Mouse (Mus musculus) splenic B cell, adult 2 months (primary cell): ENCODE results near the gene Gm5089.
"Not testable (repeated sequence)": the region's sequence is repeated elsewhere in the genome, so short reads cannot be mapped to it uniquely, and the experiment has no call there.

Experiments
- DNase-seq: peaks from one replicate; pipeline ENCODE4 v3.0.0-alpha.2; 2011; ENCODE audit warnings: low read depth, low spot score
- H3K27me3 ChIP-seq: 2 replicates; pipeline ENCODE4 v1.6.1; 2012; ENCODE audit warnings: mild to moderate bottlenecking, low read length, moderate library complexity, mixed read lengths; ENCODE audit not compliant: control insufficient read depth, poor library complexity, insufficient read depth, severe bottlenecking
- H3K36me3 ChIP-seq: 2 replicates; pipeline ENCODE4 v1.6.1; 2012; ENCODE audit warnings: mild to moderate bottlenecking, low read length, moderate library complexity, mixed read lengths; ENCODE audit not compliant: control insufficient read depth, poor library complexity, insufficient read depth, severe bottlenecking

The Gm5089 gene

GRCm38 (mm10) chr14:122472647-122473046, 21.7 kb upstream of the Gm5089 start:
- Histone ChIP-seq H3K27me3 (peaks cover 8% of the 10 kb centered on the region; the same call in 1 of the 2 replicates), H3K36me3 (no peaks in the 10 kb centered on the region)
- DNase-seq = no peak

- H3K27me3 ChIP-seq = peaks cover 8% of the 10 kb centered on the region; the same call in 1 of the 2 replicates
- DNase-seq = no peak
Observed at GRCm38 (mm10) chr14:122472161-122472560, 21.2 kb upstream of the Gm5089 start.

GRCm38 (mm10) chr14:122471449-122472085, 20.7 kb upstream of the Gm5089 start:
- Histone ChIP-seq H3K27me3 (peaks cover 10% of the 10 kb centered on the region; the same call in 1 of the 2 replicates), H3K36me3 (no peaks in the 10 kb centered on the region)
- DNase-seq = no peak

More at GRCm38 (mm10) chr14:122472161-122472560, 21.2 kb upstream of the Gm5089 start:
- H3K36me3 ChIP-seq = no peaks in the 10 kb centered on the region

GRCm38 (mm10) chr14:122468971-122469755, 18.2 kb upstream of the Gm5089 start:
- Histone ChIP-seq H3K36me3 (no peaks in the 10 kb centered on the region), H3K27me3 (peaks cover 7% of the 10 kb centered on the region; the same call in 1 of the 2 replicates)
- no peak for DNase-seq

- Histone ChIP-seq H3K27me3 (peaks cover 2% of the 10 kb centered on the region; the same call in 1 of the 2 replicates), H3K36me3 (no peaks in the 10 kb centered on the region)
- DNase-seq = no peak
Observed at GRCm38 (mm10) chr14:122467926-122468841, 17.3 kb upstream of the Gm5089 start.

GRCm38 (mm10) chr14:122466756-122467362, 15.9 kb upstream of the Gm5089 start:
- H3K27me3 ChIP-seq = peaks cover 2% of the 10 kb centered on the region
- DNase-seq = no peak

DNA sequence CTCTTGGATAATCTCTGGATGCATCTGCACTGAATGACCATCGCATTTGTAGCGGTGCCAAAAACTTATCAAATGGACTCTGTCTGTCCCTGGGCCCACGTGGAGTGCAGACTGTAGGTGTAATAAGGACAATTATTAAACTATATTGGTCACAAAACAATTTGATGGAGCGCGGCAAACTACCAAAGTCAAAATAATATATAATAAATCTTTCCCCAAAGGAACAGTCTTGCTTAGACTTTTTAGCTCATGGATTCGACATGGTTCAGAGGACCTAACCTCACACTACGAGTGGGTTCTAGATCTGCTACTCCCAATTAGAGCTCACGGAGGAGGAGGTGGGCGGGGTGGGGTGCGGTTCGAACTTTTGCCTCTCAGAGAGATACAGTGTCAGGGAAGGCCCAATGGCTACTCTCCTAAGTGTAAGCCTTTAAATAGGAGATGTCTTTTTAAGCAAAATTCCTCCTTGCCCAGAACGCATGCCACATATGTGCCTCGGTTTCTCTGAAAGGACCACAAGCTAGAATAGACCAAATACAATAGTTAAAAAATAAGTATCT, 15.1 kb upstream of the Gm5089 start:
- Histone ChIP-seq H3K27me3 (peaks cover 2% of the 10 kb centered on the region), H3K36me3 (no peaks in the 10 kb centered on the region)
- no peak for DNase-seq

More at GRCm38 (mm10) chr14:122466756-122467362, 15.9 kb upstream of the Gm5089 start:
- no peaks in the 10 kb centered on the region for H3K36me3 ChIP-seq

DNA sequence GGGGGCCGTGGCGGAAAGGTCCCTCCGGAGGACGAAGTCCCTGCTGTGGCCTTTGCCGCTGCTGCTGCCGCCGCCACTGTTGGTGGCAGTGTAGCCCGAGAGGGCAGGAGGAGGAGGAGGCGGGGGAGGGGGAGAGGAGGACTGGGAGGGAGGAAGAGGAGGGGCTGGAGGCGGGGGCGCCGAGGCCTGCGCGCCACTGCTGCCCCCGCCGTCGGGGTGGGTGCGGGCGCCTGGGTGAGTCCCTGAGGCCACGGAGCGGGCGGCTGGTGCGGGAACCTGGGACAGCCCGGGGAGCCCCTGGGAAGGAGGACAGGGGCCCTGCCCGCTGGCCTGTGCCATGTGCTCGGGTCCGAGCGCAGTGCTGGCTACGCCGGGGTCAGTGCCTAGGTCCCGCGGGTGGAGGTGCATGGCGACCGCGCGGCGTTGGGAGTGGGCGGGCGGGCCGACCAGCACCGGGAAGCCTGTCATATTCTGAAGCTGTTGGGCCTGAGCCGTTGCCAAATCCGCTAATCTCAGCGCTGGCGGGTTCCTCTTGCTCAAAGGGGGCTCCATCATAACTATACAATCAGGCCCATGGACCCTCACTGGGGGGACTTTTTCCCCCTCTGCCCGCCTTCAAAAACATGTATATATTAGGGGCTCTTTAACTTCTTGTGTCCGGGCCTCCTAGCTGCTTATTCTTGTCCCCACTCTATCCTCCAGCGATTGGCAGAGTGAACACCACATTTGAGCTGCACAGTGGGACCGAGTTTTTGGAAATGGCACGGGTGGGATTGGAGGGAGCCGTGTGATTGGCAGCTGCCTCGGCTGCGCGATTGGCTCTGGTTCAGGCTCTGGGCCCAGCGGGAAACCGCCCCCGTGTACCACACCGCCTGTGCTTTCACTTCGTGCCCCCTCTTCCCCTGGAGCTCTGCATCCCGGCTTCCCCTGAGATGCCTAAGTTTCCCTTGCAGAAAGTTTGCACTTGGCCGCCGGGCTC, 14.1 kb upstream of the Gm5089 start, which contains the start of gene Zic5:
Zic5 (minus strand) TSS at position 915 of the 979 bp plus-strand sequence.
- DNase-seq = no peak
- H3K36me3 ChIP-seq = no peaks in the 10 kb centered on the region

GRCm38 (mm10) chr14:122464351-122464762, 13.4 kb upstream of the Gm5089 start:
- H3K27me3 ChIP-seq = peaks cover 4% of the 10 kb centered on the region
- H3K36me3 ChIP-seq = no peaks in the 10 kb centered on the region
- no peak for DNase-seq

More for the DNA sequence above, 14.1 kb upstream of the Gm5089 start, which contains the start of gene Zic5:
- H3K27me3 ChIP-seq = peaks cover 4% of the 10 kb centered on the region

GRCm38 (mm10) chr14:122463734-122464341, 12.9 kb upstream of the Gm5089 start:
- not testable (repeated sequence) for H3K36me3 ChIP-seq, H3K27me3 ChIP-seq
- peak; percentile 54 for DNase-seq

DNA sequence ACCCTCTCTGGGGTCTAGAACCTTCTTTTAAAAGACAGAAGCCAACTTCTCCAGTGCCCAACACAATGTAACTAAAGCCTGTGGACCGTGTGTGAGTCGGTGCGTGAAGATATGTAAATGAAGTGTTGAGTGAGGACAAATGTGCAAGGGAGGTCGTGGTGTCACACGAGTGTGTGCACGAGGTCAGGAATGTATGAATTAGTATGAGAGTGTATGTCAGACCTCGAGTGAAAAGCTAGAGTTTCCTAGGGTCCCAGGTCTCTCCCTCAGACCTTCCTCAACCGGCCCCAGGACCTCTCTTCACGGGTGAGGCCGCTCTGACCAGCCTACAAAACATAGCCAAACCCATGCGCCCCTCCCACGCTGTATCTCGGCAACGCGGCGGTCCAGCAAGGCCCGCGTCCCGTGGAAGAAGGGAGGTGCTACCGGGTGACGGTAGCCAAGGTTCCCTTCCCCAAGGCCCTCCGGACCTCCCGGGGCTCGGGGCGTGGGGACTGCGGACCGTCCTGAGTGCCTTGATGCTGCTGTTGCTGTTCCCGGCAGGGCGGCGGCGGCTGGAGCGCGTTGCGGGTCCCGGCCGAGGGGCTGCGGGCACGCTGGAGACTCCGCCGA, 12.3 kb upstream of the Gm5089 start:
- DNase-seq = peak; percentile 39
- H3K36me3 ChIP-seq = no peaks in the 10 kb centered on the region
- H3K27me3 ChIP-seq = peaks cover 4% of the 10 kb centered on the region

GRCm38 (mm10) chr14:122462689-122463079, 11.8 kb upstream of the Gm5089 start:
- peaks cover 4% of the 10 kb centered on the region for H3K27me3 ChIP-seq
- no peaks in the 10 kb centered on the region for H3K36me3 ChIP-seq
- no peak for DNase-seq
